Mouse (Mus musculus) CH12F3 (cell line): ENCODE measurements around the gene 4933409G03Rik.
"Not testable (repeated sequence)": the region's sequence is repeated elsewhere in the genome, so short reads cannot be mapped to it uniquely, and the experiment has no call there.

Source experiments
- in situ Hi-C: fragments of 300-500 bp; cut with MboI; formaldehyde crosslinking; loops from 2 replicates; pipeline ENCODE4 v1.14.3; 2020; ENCODE audit warnings: low sequenced_read_pairs

The 4933409G03Rik gene

DNA sequence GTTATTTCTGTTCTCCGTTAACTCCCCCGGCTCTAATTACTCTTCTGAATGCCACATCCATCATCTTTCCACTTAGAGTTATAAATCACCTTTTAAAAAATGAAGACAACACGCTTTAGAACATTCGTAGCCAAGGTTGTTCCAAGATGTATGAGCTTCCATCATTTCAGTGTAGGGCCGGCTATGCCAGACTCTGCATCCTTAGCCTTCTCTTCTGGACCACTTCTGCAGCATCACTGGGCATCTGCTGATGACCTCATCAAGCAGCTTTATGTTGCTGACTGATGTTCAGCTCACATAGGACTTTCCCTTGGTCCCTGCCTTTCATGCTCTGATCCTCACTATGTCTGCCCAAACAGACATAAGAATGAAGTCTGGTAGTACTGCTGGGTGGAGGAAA, at the start of gene 4933409G03Rik:
TSS of gene 4933409G03Rik (plus strand) at position 301 of the 400 bp plus-strand sequence.
- in situ Hi-C loops = no loop called here

DNA sequence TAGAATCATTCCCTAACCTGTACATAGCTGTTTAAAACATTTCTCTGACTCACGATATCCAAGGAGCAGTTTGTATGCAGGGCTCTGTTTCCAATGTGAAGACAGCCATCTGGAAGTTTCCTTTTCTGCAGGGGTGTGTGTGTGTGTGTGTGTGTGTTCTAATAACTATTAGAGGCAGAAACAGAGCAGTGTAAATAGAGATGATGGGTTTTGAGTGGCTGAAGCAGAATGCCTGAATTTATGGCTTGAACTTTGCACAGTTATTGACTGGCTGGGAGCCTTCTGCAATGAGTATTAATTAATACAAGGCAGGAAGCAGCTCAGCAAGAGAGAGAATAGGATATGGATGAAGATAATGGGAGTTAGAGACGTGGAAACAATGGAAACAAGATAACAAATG, 38.0 kb upstream of the 4933409G03Rik start:
- in situ Hi-C loops = no loop called here

DNA sequence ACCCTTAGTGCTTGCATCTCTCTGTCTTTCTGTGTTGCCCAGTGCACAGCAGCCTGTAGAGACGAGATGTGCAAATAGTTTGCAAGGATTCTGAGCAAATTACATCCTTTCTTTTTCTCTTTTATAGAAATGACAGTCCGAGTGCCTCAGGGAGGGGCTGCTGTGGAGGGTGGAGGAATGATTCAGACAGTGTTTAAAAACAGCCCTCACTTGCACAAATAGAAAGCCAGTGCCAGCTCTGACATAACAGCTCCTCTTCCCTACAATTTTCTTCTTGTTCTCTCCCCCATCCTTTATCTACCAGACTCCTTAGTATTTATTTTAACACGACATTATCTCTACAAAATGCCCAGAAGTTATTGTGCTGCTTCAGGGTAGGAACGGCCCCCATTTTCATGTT, 21.4 kb upstream of the 4933409G03Rik start:
- in situ Hi-C loops = no loop called here

DNA sequence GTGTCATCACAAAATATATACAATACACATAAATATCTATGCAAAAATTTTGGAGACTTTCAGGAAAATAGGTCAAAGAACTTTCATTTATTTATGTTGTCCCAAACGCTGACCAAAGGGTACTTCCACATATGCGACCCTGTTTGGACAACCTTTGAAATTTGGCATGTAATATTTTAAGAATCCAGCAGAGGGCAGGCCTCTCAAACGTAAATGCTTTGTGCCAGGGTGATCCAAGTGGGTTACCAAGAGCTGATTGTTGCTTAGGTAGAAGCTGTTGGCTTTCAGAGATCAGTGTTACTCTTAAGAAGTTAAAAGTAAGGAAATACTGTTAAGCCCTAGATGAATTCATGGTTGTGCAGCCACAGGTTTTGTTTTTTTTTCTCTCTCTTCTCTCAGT, 18.9 kb upstream of the 4933409G03Rik start:
- in situ Hi-C loops = no loop called here

DNA sequence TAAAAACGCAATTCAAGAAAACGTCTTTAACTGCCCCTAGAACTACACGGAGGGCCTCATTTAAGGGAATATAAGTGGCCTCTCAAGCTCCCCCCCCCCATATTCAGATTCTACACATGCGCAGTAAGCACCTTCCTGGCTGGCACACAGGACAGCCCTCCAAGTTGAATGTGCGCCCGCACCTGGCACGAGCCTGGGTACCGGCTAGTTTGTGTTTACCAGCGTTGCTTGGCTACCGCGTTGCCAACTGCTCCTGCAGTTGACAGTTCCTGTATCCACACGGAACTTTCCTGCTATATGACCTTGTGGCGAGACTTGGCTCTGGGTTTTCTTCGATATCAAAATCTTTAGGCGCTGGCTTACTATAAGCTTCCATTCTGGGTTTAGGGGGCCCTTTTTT, 13.9 kb upstream of the 4933409G03Rik start:
- in situ Hi-C loops = no loop called here

DNA sequence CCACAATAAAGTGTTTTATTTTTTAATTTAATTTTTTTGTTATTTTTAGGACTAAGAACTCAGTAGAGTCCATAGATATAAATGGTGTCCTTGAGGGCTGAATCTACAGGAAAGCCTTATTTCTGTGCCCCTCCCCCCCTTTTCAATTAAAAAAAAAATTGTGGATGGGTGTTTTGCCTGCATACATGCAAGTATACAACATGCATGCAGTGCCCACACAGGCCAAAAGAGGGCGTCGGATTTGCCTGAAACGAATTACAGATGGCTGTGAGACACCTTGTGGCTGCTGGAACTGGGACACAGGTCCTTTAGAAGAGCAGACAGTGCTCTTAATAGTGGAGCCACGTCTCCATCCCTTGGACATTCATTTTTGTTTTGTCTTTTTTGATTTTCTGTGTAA, 9.9 kb upstream of the 4933409G03Rik start:
- in situ Hi-C loops = no loop called here

DNA sequence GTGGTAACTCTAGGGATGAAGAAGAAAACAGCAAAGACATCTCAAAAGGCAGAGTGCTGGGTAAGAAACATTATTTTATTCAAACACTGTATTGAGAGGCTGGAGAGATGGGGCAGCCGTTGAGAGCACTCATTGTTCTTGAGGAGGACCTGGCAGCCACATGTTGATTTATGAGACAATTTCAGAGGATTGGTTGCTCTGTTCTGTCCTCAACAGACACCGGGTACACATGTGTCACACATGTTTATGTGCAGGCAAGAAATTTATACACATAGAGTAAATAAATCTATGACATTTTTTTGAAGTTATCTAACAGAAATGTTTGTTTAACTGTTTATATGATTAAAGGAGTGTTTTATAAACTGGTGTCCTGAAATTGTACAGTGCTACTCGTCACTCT, 10.6 kb downstream of the 4933409G03Rik start:
- in situ Hi-C loops = no loop called here

DNA sequence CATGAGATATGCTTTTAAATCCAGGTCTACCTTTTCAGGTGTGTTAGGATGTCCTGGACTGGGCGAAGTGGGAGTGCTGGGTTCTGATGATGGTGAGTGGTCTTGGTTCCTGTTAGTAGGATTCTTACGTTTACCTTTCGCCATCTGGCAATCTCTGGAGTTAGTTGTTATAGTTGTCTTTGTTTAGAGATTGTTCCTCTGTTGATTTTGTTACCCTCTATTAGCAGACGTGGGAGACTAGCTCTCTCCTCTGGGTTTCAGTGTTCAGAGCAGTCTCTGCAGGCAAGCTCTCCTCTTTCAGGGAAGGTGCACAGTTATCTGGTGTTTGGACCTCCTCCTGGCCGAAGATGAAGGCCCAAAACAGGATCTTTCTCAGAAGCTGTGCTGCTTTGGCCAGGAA, 74.0 kb downstream of the 4933409G03Rik start, which contains the start of gene 4932414N04Rik:
TSS of gene 4932414N04Rik (plus strand) at position 301 of the 400 bp plus-strand sequence.
- in situ Hi-C loops = not testable (repeated sequence)
